ENCODE assay signal across 8 mouse cellular contexts in genomic region chr15:99265679-99266078, GRCm38 (mm10). TPM values are rescaled to one million over a fixed set of nuclear protein-coding genes. Genes with fewer than 3 reads are reported as not detected.
DNase-seq lines count a peak whose midpoint lies in the region; ATAC-seq and TF ChIP-seq lines count a peak whose summit lies in the region.

No protein-coding gene starts in this region.

- WGBS in small intestine, adult 2 months = 14% methylated on average over 4 of the region's 4 CpGs

- peak; percentile 79 for TF ChIP-seq CTCF in brain, embryonic 14.5 days (IDR thresholded peaks at IDR 0.05; ENCODE audit: borderline replicate concordance, extremely low read depth, insufficient read depth, insufficient read length)
- peak; percentile 87; the same call in 1 of the 2 replicates for TF ChIP-seq CTCF in small intestine, adult 2 months (IDR thresholded peaks at IDR 0.05; ENCODE audit: extremely low read depth, insufficient read length, insufficient replicate concordance, low read depth, low read length)

- ATAC-seq in erythroid progenitor cell, adult 5-6 weeks (replicated peaks; ENCODE audit: low FRiP score, poor library complexity, severe bottlenecking) = peak; percentile 62

- H3K27me3 ChIP-seq in small intestine, adult 2 months (ENCODE audit: control insufficient read depth, insufficient read depth, low read length) = no peaks in the 10 kb centered on the region

- no peak overlapping the region for H3K27ac ChIP-seq in small intestine, adult 2 months (ENCODE audit: insufficient read depth, low read depth, low read length)

- peak; percentile 68 for DNase-seq in left cerebral cortex, adult 11 months (ENCODE audit: low spot score)
- DNase-seq in left cerebral cortex, adult 8-10 months (ENCODE audit: low spot score in 2 of 2) = no peak
- peak; percentile 89 for DNase-seq in brain, embryonic 14.5 days (ENCODE audit: low read depth)
- DNase-seq in heart, postnatal 10 days = peak; percentile 81 to 90
- DNase-seq in layer of hippocampus, adult 8-10 months (ENCODE audit: low spot score in 2 of 2) = peak; percentile 32 to 58
- peak; percentile 91 for DNase-seq in lung, postnatal 10 days

- H3K36me3 ChIP-seq in small intestine, adult 2 months (ENCODE audit: control insufficient read depth, insufficient read depth, low read length) = no peaks in the 10 kb centered on the region

- no peak overlapping the region for H3K4me3 ChIP-seq in small intestine, adult 2 months (ENCODE audit: low read depth, low read length)

- H3K4me1 ChIP-seq in small intestine, adult 2 months (ENCODE audit: control insufficient read depth, insufficient read depth, insufficient read length, low read length) = peaks cover 10% of the 10 kb centered on the region; the same call in 1 of the 2 replicates

- no peak for TF ChIP-seq POLR2A in brain, embryonic 14.5 days (IDR thresholded peaks at IDR 0.05; ENCODE audit: borderline replicate concordance, extremely low read depth, insufficient read depth, insufficient read length, poor library complexity, severe bottlenecking)
- TF ChIP-seq POLR2A in small intestine, adult 2 months (IDR thresholded peaks at IDR 0.05; ENCODE audit: low read depth, low read length) = no peak

- intact Hi-C loops in heart, postnatal 10 days (cut with DNase I) = loop anchor here (2.0 to 5.0 kb wide), 2 partner anchors 51 to 183 kb away; no protein-coding TSS in a partner anchor

RNA-seq across cellular contexts. Expression of gene Mcrs1, which starts 13.9 kb away (rescaled TPM):
- total RNA-seq in left cerebral cortex, adult 8-10 months (2022) = 10 to 100 TPM; 86.7 to 96.0 (median 87.8) TPM
- polyA plus RNA-seq in brain, embryonic 14.5 days (2012; rRNA removed) = 151 and 174 TPM in 2 replicates
- total RNA-seq in erythroid progenitor cell, adult 5-6 weeks (2015; ENCODE audit: low replicate concordance) = 18.4 and 26.4 TPM in 2 replicates
- total RNA-seq in erythroid progenitor cell, adult 5-6 weeks (2017; ENCODE audit: low replicate concordance) = 13.4 and 15.5 TPM in 2 replicates
- 10 to 100 TPM; 73.3 to 75.3 TPM for total RNA-seq in heart, postnatal 10 days (2021)
- 10 to 100 TPM; 69.6 to 85.0 (median 73.3) TPM for total RNA-seq in layer of hippocampus, adult 8-10 months (2022)
- 46.5 and 96.6 TPM in 2 replicates for polyA plus RNA-seq in small intestine, adult 2 months (2012; rRNA removed)

RNA-seq across cellular contexts. Expression of gene Prpf40b, which starts 29.2 kb away (rescaled TPM):
- 10 to 100 TPM; 87.9 to 95.7 (median 93.4) TPM for total RNA-seq in left cerebral cortex, adult 8-10 months (2022)
- polyA plus RNA-seq in brain, embryonic 14.5 days (2012; rRNA removed) = 180 and 198 TPM in 2 replicates
- 4.0 TPM in 1 of 2 replicates, not detected in the other for total RNA-seq in erythroid progenitor cell, adult 5-6 weeks (2015; ENCODE audit: low replicate concordance)
- 1.0 TPM in 1 of 2 replicates, not detected in the other for total RNA-seq in erythroid progenitor cell, adult 5-6 weeks (2017; ENCODE audit: low replicate concordance)
- total RNA-seq in heart, postnatal 10 days (2021) = 10 to 100 TPM; 30.5 to 38.7 TPM
- total RNA-seq in layer of hippocampus, adult 8-10 months (2022) = 100 to 1,000 TPM in 1 of 4 experiments, 10 to 100 TPM in 3; 93.1 to 117 (median 99.9) TPM
- 14.4 and 20.8 TPM in 2 replicates for polyA plus RNA-seq in small intestine, adult 2 months (2012; rRNA removed)

RNA-seq across cellular contexts. Expression of gene Fam186b, which starts 30.0 kb away (rescaled TPM):
- total RNA-seq in left cerebral cortex, adult 8-10 months (2022) = 1 to 10 TPM in 3 of 4 experiments, under 1 TPM in 1; 0.58 to 2.1 (median 1.1) TPM
- polyA plus RNA-seq in brain, embryonic 14.5 days (2012; rRNA removed) = 0.28 and 0.36 TPM in 2 replicates
- not detected in 2 replicates for total RNA-seq in erythroid progenitor cell, adult 5-6 weeks (2015; ENCODE audit: low replicate concordance)
- total RNA-seq in erythroid progenitor cell, adult 5-6 weeks (2017; ENCODE audit: low replicate concordance) = not detected in 2 replicates
- total RNA-seq in heart, postnatal 10 days (2021) = under 1 TPM; 0.14 to 0.15 TPM
- total RNA-seq in layer of hippocampus, adult 8-10 months (2022) = 1 to 10 TPM in 3 of 4 experiments, under 1 TPM in 1; 0.61 to 2.6 (median 1.6) TPM
- not detected in 2 replicates for polyA plus RNA-seq in small intestine, adult 2 months (2012; rRNA removed)

RNA-seq across cellular contexts. Expression of gene Kcnh3, which starts 41.0 kb away (rescaled TPM):
- 100 to 1,000 TPM; 141 to 172 (median 154) TPM for total RNA-seq in left cerebral cortex, adult 8-10 months (2022)
- polyA plus RNA-seq in brain, embryonic 14.5 days (2012; rRNA removed) = 3.0 and 6.6 TPM in 2 replicates
- total RNA-seq in erythroid progenitor cell, adult 5-6 weeks (2015; ENCODE audit: low replicate concordance) = not detected in 2 replicates
- total RNA-seq in erythroid progenitor cell, adult 5-6 weeks (2017; ENCODE audit: low replicate concordance) = not detected in 2 replicates
- total RNA-seq in heart, postnatal 10 days (2021) = 1 to 10 TPM in 1 of 2 experiments, under 1 TPM in 1; 0.57 to 1.3 TPM
- 10 to 100 TPM; 77.9 to 90.0 (median 86.8) TPM for total RNA-seq in layer of hippocampus, adult 8-10 months (2022)
- polyA plus RNA-seq in small intestine, adult 2 months (2012; rRNA removed) = 0.56 and 3.0 TPM in 2 replicates

Comparison
In these comparisons a context has a peak if more than half of its experiments do, and no peak if none do; other contexts are left out.
1. DNase-seq: peak in left cerebral cortex, adult 11 months (single experiment), brain, embryonic 14.5 days (single experiment), heart, postnatal 10 days (2 of 2), layer of hippocampus, adult 8-10 months (2 of 2) and lung, postnatal 10 days (single experiment); none in left cerebral cortex, adult 8-10 months (0 of 2).
2. RNA of gene Prpf40b, which starts 29.2 kb away (total RNA-seq): 93.1 to 117 TPM in layer of hippocampus, adult 8-10 months, 87.9 to 95.7 TPM in left cerebral cortex, adult 8-10 months and 30.5 to 38.7 TPM in heart, postnatal 10 days; 1.0 to 4.0 TPM in erythroid progenitor cell, adult 5-6 weeks; every median in the first group is over 4 times any median in the second.